Mouse (Mus musculus): ENCODE data around the gene Vmn1r239-ps.
"Not testable (repeated sequence)": the region's sequence is repeated elsewhere in the genome, so short reads cannot be mapped to it uniquely, and the experiment has no call there.

The Vmn1r239-ps gene

DNA sequence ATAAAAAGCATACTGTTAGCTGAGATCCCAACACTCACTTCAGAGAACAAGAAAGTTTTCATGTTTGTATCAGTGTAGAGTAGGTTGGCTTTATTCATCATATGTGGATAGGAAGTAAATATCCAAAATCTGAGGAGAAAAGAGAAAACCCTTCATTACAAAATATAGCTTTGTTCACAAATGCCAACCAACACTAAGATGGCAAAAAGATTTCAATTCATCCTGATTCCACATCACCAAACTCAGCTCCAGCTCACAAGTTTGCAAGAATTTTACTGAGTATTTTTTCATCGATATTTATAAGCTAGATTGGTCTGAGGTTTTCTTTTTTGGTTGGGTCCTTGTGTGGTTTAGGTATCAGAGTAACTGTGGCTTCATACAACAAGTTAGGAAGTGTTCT is at the start of gene Vmn1r239-ps:
TSS of gene Vmn1r239-ps (minus strand) at position 101 of the 400 bp plus-strand sequence.
- not testable (repeated sequence) for DNase-seq (ENCODE audit: extremely low spot score, low spot score)

DNA sequence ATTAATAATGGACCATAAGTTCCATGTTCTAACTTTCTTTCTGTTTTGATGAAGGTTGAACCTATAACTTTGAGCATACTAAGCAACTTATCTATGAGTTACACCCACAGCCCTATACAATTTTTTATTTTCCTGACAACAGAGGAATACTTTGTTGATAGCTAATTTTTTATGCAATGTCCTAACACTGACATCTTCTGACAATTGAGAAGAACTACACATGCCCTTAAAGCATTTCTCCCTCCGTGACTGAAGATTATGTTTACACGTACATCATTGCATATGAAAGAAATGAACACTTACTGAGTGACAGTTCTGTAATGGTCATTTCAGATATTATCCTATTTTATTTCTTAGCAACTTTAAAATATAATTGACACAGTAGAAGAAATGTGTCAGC is 36.0 kb upstream of the Vmn1r239-ps start:
- DNase-seq (ENCODE audit: extremely low spot score, low spot score) = no peak

DNA sequence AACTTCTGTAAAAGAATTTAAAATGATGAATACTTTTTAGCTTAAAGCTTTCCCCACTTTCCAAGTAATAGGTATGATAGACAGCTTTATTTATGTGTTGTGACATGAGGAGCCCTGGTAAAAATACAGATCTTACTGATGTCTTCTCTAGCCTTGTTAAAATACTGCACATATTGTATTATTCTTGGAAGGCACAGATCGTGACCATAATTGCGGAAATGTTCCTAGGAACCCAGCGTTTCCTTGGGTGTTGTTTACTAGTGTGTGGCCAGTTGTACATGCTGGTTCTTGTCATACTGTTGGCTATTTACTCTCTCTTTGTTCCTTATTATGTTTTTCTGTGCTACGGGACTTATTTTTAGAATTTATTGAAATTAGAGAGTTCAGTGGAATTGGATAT is 10.1 kb downstream of the Vmn1r239-ps start:
- DNase-seq (ENCODE audit: extremely low spot score, low spot score) = no peak

DNA sequence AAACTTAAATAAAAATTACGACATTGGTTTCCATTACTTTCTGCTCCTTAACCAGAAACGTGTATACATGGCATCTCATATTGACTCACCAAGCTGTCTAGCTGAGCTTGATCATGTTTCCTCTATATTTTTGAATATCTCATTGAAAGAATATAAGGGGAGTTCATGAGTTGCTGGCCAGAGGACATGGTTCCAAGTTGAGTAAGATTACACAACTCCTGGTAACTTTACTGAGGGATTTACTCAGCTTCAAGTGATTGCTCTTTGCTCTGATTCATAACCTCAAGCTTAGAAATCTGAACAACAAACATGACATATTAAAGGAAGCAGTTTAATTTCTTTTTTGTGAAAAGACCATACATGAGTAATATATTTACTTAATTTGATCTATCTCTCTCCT is 18.1 kb downstream of the Vmn1r239-ps start:
- no peak for DNase-seq (ENCODE audit: extremely low spot score, low spot score)

DNA sequence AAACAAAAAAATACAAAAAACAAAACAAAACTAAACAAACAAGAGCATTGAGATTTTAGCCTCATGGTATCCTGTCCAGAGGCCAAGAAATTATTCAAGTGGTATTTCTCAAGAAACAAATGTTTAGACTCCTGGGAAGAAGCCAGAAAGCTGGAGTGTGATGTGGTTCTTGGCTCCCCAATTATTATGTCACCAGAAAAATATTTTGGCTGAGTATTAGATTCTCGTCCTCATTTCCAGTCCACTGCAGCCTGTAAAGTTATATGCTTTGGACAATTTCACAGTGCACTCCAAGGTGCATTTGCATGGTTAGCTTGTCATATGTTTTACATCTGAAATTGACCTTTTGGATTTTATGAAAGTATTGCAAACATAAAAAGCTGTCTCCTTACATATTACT is 23.8 kb downstream of the Vmn1r239-ps start:
- no peak for DNase-seq (ENCODE audit: extremely low spot score, low spot score)

DNA sequence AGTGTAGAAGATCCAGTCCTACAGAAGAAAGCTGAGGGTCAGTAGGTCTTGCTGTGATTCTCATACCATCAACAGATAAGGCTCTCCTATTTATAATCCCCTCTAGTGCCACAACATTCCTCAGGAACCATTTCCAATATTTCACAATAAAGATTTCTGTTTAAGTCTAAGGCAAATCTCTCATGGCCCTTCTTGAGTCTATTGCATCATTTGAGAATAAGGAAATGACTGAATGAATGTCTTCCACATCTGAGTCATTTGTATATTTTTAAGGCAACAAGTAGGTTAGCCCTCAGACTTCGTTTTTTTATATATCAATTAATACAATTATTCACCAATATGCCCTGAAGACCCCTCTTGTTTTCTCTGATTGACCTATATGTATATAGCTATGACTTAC is 24.4 kb downstream of the Vmn1r239-ps start, which contains the start of gene Il13ra2:
TSS of gene Il13ra2 (minus strand) at position 64 of the 400 bp plus-strand sequence.
- DNase-seq (ENCODE audit: extremely low spot score, low spot score) = no peak
